Mouse (Mus musculus): ENCODE data around the gene D430041D05Rik. TPM values are rescaled to one million over a fixed set of nuclear protein-coding genes. Genes with fewer than 3 reads are reported as not detected.

The D430041D05Rik gene
- total and polyA plus RNA-seq, 2 experiments from 2014 or later: 7.6 to 45.8 TPM

DNA sequence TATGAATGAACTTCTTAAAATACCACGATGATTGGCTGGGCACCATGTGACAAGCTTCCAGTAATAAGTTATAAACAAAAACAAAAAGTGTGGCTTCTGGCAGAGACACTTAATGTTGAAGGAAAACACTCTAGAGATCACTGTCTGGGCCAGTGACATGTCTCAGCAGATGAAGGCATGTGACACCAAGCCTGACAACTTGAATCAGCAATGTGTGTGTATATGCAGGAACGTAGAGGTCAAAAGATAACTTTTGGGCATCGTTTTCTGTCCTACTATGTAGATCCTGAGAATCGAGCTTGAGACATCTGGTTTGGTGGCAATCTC, 149.1 kb downstream of the D430041D05Rik start:
- Histone ChIP-seq H3K27ac (no peak overlapping the region), H3K4me3 (ENCODE audit: low read length) (no peak overlapping the region), H3K9ac (replicated peaks; ENCODE audit: low read length) (no peak overlapping the region), H3K27me3 (ENCODE audit: insufficient read depth, low read length) (no peaks in the 10 kb centered on the region), H3K36me3 (ENCODE audit: insufficient read depth, low read length) (no peaks in the 10 kb centered on the region), H3K9me3 (ENCODE audit: low read length) (no peaks in the 10 kb centered on the region), H3K4me1 (ENCODE audit: insufficient read depth, low read length) (0 out of 2 replicates have a peak, but pooled peaks cover 2% of the 10 kb centered on the region), H3K4me2 (ENCODE audit: low read depth, low read length) (no peak overlapping the region)
- no peak for TF ChIP-seq CTCF (IDR thresholded peaks at IDR 0.05; ENCODE audit: low read depth)
- DNase-seq (ENCODE audit: low spot score) (no peak), ATAC-seq (no peak)
- 86% methylated on average over 4 of the region's 4 CpGs for WGBS

DNA sequence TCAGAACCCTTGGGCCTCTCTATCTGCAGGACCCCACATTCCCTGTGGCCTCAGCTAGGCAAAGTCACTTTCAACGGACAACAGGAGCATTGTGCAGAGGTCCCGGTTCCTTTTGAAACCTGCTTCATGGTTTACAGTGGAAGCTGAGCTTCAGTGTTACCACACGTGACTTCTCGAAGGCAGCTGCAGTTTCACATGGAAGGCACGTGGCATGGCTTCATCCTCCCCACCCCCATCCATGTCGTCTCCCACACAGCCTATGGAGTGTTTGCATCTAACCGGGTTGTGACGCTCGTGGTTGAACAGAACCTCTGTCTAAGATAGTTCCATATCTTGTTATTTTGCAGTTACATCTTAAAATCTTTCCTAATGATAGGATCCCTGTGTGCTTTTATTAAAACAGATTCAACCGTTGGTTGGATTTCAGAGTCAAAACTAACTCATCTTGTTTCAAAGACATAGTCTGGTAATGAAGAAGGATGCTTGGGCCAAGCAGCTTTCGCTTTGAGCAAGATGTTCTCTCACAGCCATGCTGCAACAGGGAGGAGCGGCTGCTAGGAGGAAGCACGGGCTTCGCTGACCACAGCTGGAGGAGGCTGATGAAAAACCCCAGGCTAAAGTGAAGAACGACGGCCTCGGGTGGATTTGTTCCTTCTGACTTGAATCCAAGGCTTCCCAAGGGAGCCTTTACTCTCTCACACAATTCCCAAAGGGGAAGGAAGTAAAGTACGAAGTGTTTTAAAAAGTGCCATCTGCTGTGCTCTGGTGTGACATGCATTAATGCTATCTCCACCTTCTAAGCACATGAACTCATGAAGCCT, 149.7 kb downstream of the D430041D05Rik start:
- H3K4me3 ChIP-seq (ENCODE audit: low read length): no peak overlapping the region
- H3K4me2 ChIP-seq (ENCODE audit: low read depth, low read length): no peak overlapping the region
- TF ChIP-seq CTCF (IDR thresholded peaks at IDR 0.05; ENCODE audit: low read depth): no peak
- WGBS: 71% methylated on average over 18 of the region's 18 CpGs
- ATAC-seq (no peak), DNase-seq (ENCODE audit: low spot score) (no peak)
- H3K9ac ChIP-seq (replicated peaks; ENCODE audit: low read length): no peak overlapping the region
- H3K4me1 ChIP-seq (ENCODE audit: insufficient read depth, low read length): 0 out of 2 replicates have a peak, but pooled peaks cover 2% of the 10 kb centered on the region
- no peaks in the 10 kb centered on the region for H3K36me3 ChIP-seq (ENCODE audit: insufficient read depth, low read length)
- H3K9me3 ChIP-seq (ENCODE audit: low read length): no peaks in the 10 kb centered on the region
- H3K27me3 ChIP-seq (ENCODE audit: insufficient read depth, low read length): no peaks in the 10 kb centered on the region
- no peak overlapping the region for H3K27ac ChIP-seq

- ATAC-seq (0 out of 2 replicates have a peak, but pooled peaks have one; percentile 11), DNase-seq (ENCODE audit: low spot score) (no peak)
- Histone ChIP-seq H3K4me3 (ENCODE audit: low read length) (no peak overlapping the region), H3K27me3 (ENCODE audit: insufficient read depth, low read length) (no peaks in the 10 kb centered on the region), H3K4me2 (ENCODE audit: low read depth, low read length) (no peak overlapping the region), H3K27ac (no peak overlapping the region), H3K4me1 (ENCODE audit: insufficient read depth, low read length) (peaks cover 15% of the 10 kb centered on the region; the same call in 1 of the 2 replicates), H3K9me3 (ENCODE audit: low read length) (no peaks in the 10 kb centered on the region), H3K36me3 (ENCODE audit: insufficient read depth, low read length) (0 out of 2 replicates have a peak, but pooled peaks cover 6% of the 10 kb centered on the region), H3K9ac (replicated peaks; ENCODE audit: low read length) (no peak overlapping the region)
- no peak for TF ChIP-seq CTCF (IDR thresholded peaks at IDR 0.05; ENCODE audit: low read depth)
- WGBS: 47% methylated on average over 15 of the region's 15 CpGs
These were observed 154.2 kb downstream of the D430041D05Rik start for GRCm38 (mm10) chr2:104256585-104256984.

GRCm38 (mm10) chr2:104254944-104255343, 155.9 kb downstream of the D430041D05Rik start:
- no peaks in the 10 kb centered on the region for H3K9me3 ChIP-seq (ENCODE audit: low read length)
- no peak overlapping the region for H3K4me2 ChIP-seq (ENCODE audit: low read depth, low read length)
- H3K4me3 ChIP-seq (ENCODE audit: low read length): no peak overlapping the region
- no peaks in the 10 kb centered on the region for H3K27me3 ChIP-seq (ENCODE audit: insufficient read depth, low read length)
- H3K36me3 ChIP-seq (ENCODE audit: insufficient read depth, low read length): 0 out of 2 replicates have a peak, but pooled peaks cover 6% of the 10 kb centered on the region
- DNase-seq (ENCODE audit: low spot score) (no peak), ATAC-seq (no peak)
- TF ChIP-seq CTCF (IDR thresholded peaks at IDR 0.05; ENCODE audit: low read depth): no peak
- H3K27ac ChIP-seq: no peak overlapping the region
- H3K9ac ChIP-seq (replicated peaks; ENCODE audit: low read length): no peak overlapping the region
- WGBS: 95% methylated on average over 9 of the region's 9 CpGs
- peaks cover 19% of the 10 kb centered on the region; the same call in 1 of the 2 replicates for H3K4me1 ChIP-seq (ENCODE audit: insufficient read depth, low read length)

DNA sequence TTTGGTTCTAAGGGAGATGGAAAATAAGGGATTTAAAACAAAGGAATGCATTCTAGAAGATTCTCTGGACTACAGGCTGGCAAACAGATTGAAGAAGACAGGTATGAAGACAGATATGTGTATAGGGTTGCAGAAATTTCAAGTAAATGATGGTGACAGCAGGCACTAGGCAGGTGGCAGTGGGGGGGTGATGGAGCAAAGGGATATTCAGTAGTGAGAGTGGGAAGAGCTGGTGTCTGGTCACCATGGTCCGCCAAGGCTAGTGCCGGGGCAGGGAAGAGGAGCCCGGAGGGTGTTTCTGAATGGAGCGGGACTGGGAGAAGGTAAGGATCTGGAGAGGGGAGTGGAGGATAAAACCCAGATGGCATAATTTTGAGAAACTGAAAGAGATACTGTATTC, 157.5 kb downstream of the D430041D05Rik start:
- Histone ChIP-seq H3K27me3 (ENCODE audit: insufficient read depth, low read length) (no peaks in the 10 kb centered on the region), H3K4me1 (ENCODE audit: insufficient read depth, low read length) (peaks cover 19% of the 10 kb centered on the region; the same call in 1 of the 2 replicates), H3K36me3 (ENCODE audit: insufficient read depth, low read length) (0 out of 2 replicates have a peak, but pooled peaks cover 6% of the 10 kb centered on the region), H3K9me3 (ENCODE audit: low read length) (no peaks in the 10 kb centered on the region), H3K4me3 (ENCODE audit: low read length) (no peak overlapping the region), H3K4me2 (ENCODE audit: low read depth, low read length) (no peak overlapping the region), H3K27ac (no peak overlapping the region), H3K9ac (replicated peaks; ENCODE audit: low read length) (no peak overlapping the region)
- ATAC-seq: no peak
- no peak for TF ChIP-seq CTCF (IDR thresholded peaks at IDR 0.05; ENCODE audit: low read depth)
- DNase-seq (ENCODE audit: low spot score): no peak
- 99% methylated on average over 4 of the region's 4 CpGs for WGBS

- H3K36me3 ChIP-seq (ENCODE audit: insufficient read depth, low read length): 0 out of 2 replicates have a peak, but pooled peaks cover 6% of the 10 kb centered on the region
- no peak overlapping the region for H3K4me3 ChIP-seq (ENCODE audit: low read length)
- H3K4me1 ChIP-seq (ENCODE audit: insufficient read depth, low read length): peaks cover 16% of the 10 kb centered on the region; the same call in 1 of the 2 replicates
- peak; percentile 52 for DNase-seq (ENCODE audit: low spot score)
- peak; percentile 77 for ATAC-seq
- H3K9me3 ChIP-seq (ENCODE audit: low read length): no peaks in the 10 kb centered on the region
- no peak overlapping the region for H3K27ac ChIP-seq
- no peak for TF ChIP-seq CTCF (IDR thresholded peaks at IDR 0.05; ENCODE audit: low read depth)
- H3K27me3 ChIP-seq (ENCODE audit: insufficient read depth, low read length): no peaks in the 10 kb centered on the region
- H3K4me2 ChIP-seq (ENCODE audit: low read depth, low read length): 0 out of 2 replicates have a peak overlapping the region, but pooled peaks have one; percentile 9
- H3K9ac ChIP-seq (replicated peaks; ENCODE audit: low read length): no peak overlapping the region
- WGBS: 22% methylated on average over 4 of the region's 4 CpGs
These were observed 159.2 kb downstream of the D430041D05Rik start for GRCm38 (mm10) chr2:104251647-104252046.

DNA sequence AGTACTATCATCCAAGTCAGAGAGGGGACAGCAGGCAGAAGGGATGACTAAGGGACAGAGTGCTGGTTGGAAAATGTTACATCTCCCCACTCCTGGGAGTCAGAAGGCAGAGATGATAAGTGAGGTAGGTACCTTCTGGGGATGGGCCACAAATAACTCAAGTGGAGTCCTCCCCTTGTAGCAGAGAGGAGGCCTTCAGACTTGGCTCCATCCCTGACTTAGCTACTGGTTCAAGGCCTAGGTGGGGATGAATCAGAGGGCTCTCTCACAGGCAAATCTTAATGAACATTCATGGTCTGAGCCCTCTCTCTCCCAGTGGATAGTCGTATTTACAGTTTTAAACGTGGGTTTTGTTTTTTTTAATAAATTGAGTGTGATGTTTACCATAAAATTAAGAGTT, 161.0 kb downstream of the D430041D05Rik start:
- H3K27ac ChIP-seq: no peak overlapping the region
- H3K4me2 ChIP-seq (ENCODE audit: low read depth, low read length): no peak overlapping the region
- H3K9ac ChIP-seq (replicated peaks; ENCODE audit: low read length): no peak overlapping the region
- H3K4me1 ChIP-seq (ENCODE audit: insufficient read depth, low read length): peaks cover 16% of the 10 kb centered on the region; the same call in 1 of the 2 replicates
- no peaks in the 10 kb centered on the region for H3K9me3 ChIP-seq (ENCODE audit: low read length)
- ATAC-seq (no peak), DNase-seq (ENCODE audit: low spot score) (no peak)
- H3K27me3 ChIP-seq (ENCODE audit: insufficient read depth, low read length): no peaks in the 10 kb centered on the region
- H3K4me3 ChIP-seq (ENCODE audit: low read length): no peak overlapping the region
- no peak for TF ChIP-seq CTCF (IDR thresholded peaks at IDR 0.05; ENCODE audit: low read depth)
- H3K36me3 ChIP-seq (ENCODE audit: insufficient read depth, low read length): 0 out of 2 replicates have a peak, but pooled peaks cover under 1% of the 10 kb centered on the region
- WGBS: 79% methylated on average over 2 of the region's 2 CpGs

All from hindbrain, postnatal 0 days (tissue).